Mouse (Mus musculus): ENCODE results near the gene Srpk1. TPM values are rescaled to one million over a fixed set of nuclear protein-coding genes. Genes with fewer than 3 reads are reported as not detected.

The Srpk1 gene
- polyA plus RNA-seq (2012; ENCODE audit: low replicate concordance), result 10.3 and 68.6 TPM in 2 replicates

DNA sequence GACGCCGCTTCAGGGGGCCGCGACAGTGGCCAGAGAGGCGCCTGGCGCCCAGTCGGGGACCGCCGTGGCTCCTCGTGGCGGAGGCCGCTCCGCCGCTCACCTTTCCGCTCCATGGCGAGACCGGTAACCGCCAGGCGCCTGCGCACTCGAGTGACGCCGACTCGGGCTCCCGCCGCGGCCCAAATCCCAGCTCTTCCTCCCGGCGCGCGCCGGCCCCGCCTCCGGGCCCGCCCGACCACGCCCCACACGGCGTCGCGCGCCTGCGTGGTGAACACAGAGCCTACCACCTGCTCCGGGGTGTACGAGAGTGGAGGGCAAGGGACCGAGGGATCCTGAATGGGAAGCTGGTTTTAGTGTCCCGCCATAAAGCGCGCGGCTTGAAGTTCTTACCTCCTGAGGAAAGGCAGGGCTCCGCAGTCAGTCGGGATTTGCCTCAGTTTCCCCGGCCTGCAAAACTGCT, at the start of gene Srpk1:
TSS of gene Srpk1 (minus strand) at position 410 of the 460 bp plus-strand sequence.

DNA sequence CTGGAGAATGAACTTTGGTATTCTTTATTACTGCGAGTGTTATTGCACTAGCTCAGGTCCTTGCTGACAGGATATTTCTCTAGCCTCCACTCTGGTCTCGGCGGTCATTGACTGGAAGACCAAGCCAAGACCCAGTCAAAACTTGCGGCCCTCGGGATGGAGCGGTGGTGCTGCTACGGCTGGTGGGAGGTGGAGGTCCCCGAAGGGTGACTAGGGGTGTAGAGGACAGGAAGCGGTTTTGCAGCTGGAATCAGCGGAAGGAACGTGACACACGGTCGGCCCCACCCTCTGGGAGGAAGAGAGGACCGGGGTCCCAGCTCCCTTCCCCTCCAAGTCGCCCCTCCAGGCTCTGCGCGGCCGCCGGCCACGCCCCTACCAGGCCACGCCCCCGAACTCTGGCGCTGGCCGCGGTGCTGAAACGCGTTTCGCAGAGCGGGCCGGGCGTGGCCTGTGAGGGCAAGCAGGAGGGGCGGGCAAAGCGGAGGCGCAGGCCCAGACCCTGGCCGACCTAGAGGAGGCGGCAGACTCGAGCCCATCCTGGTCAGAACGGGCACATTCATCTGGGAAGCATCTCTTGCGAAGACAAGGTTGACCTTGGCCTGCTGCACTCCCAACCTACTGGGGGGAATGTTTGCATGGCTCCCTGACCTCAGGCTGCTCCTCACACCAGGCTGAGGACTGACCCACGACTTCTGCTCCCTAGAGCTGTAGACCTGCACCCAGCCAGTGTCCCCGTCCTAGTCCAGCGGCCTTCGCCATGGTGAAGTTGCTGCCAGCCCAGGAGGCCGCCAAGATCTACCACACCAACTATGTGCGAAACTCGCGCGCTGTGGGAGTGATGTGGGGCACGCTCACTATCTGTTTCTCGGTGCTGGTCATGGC, 47.0 kb downstream of the Srpk1 start, which contains the start of gene Lhfpl5:
TSS of gene Lhfpl5 (plus strand) at position 398 of the 882 bp plus-strand sequence.

DNA sequence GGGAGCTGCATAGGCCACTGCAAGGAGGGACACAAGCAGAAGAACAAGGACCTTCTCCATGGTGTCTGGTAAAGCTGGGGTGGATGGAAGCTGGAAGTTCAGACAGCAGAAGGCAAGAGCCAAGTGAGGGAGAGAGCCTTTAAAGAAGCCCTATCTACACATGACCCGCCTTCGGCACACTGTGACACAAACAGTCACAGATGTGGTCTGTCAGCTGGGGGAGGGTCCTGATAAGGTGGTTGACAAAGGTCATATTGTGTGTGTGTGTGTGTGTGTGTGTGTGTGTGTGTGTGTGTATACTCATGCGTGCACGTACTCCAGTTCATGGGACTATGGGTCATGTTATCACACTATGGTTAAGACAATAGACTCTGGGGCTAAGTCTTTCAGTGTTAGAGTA, 61.9 kb downstream of the Srpk1 start, which contains the start of gene Clps:
TSS of gene Clps (minus strand) at position 169 of the 400 bp plus-strand sequence.

DNA sequence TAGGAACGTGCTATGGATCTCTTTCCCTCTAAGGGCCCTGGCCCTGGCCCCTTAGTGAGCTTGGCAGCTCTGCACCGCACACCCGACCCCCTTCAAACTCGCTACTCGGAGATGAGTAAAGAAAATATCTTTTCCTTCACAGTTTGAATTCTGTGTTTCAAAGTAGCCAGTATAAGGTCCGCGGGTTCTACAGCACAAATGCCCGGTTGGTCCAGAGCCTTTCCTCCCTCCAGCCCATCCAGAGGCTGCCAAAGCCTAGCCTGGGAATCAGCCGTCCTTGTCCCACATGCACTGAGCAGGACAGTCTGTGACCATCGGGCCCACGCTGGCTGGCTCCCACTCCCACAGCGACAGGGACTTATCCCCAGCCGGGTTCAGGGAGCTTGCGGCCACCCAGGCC, 73.4 kb downstream of the Srpk1 start, which contains the start of gene Clpsl2:
TSS of gene Clpsl2 (plus strand) at position 301 of the 400 bp plus-strand sequence.

Other genes with a start within 250 kb of the Srpk1 start
- 9.1 and 13.1 TPM in 2 replicates for gene Fkbp5, start 105.2 kb downstream of the Srpk1 start, polyA plus RNA-seq (2012; ENCODE audit: low replicate concordance)
- not detected in 2 replicates for gene Armc12, start 91.9 kb downstream of the Srpk1 start, polyA plus RNA-seq (2012; ENCODE audit: low replicate concordance)
- gene Clpsl2, start 73.3 kb downstream of the Srpk1 start, polyA plus RNA-seq (2012; ENCODE audit: low replicate concordance), result not detected in 2 replicates
- not detected in 2 replicates for gene Clps, start 61.9 kb downstream of the Srpk1 start, polyA plus RNA-seq (2012; ENCODE audit: low replicate concordance)
- not detected in 2 replicates for gene Lhfpl5, start 47.1 kb downstream of the Srpk1 start, polyA plus RNA-seq (2012; ENCODE audit: low replicate concordance)
- gene Slc26a8, start 67.5 kb upstream of the Srpk1 start, polyA plus RNA-seq (2012; ENCODE audit: low replicate concordance), result 0.32 and 1.3 TPM in 2 replicates
- gene Mapk14, start 68.6 kb upstream of the Srpk1 start, polyA plus RNA-seq (2012; ENCODE audit: low replicate concordance), result 31.1 and 53.4 TPM in 2 replicates
- not detected in 2 replicates for gene AC170998.1, start 103.4 kb upstream of the Srpk1 start, polyA plus RNA-seq (2012; ENCODE audit: low replicate concordance)
- 0.45 TPM in 1 of 2 replicates, not detected in the other for gene Mapk13, start 146.6 kb upstream of the Srpk1 start, polyA plus RNA-seq (2012; ENCODE audit: low replicate concordance)
- 90.8 and 145 TPM in 2 replicates for gene Brpf3, start 178.4 kb upstream of the Srpk1 start, polyA plus RNA-seq (2012; ENCODE audit: low replicate concordance)
- gene Pnpla1, start 235.7 kb upstream of the Srpk1 start, polyA plus RNA-seq (2012; ENCODE audit: low replicate concordance), result not detected in 2 replicates